Mouse (Mus musculus) ES-E14 (cell line): ENCODE data around the gene Tff1.

ENCODE experiments used
- CHD2 ChIP-seq: IDR thresholded peaks from 2 replicates; pipeline ENCODE4 v1.6.1; 2014; ENCODE audit warnings: mild to moderate bottlenecking, low read depth, low read length, inconsistent platforms
- HCFC1 ChIP-seq: IDR thresholded peaks from 2 replicates; pipeline ENCODE4 v1.6.1; 2012; ENCODE audit warnings: low read length, inconsistent platforms, borderline replicate concordance; ENCODE audit not compliant: insufficient read depth
- MAFK ChIP-seq: IDR thresholded peaks from 2 replicates; pipeline ENCODE4 v1.6.1; 2014; ENCODE audit warnings: mild to moderate bottlenecking, low read depth, low read length, inconsistent platforms; ENCODE audit not compliant: insufficient read depth
- ZNF384 ChIP-seq: IDR thresholded peaks from 2 replicates; pipeline ENCODE4 v1.6.1; 2012; ENCODE audit warnings: low read depth, low read length, inconsistent platforms

GRCm38 (mm10) chr17:31117946-31118345, 47.1 kb downstream of the Tff1 start:
- TF ChIP-seq MAFK (0 out of 2 replicates have a peak, but pooled peaks have one; percentile 71), CHD2 (no peak), HCFC1 (no peak), ZNF384 (no peak)
